ENCODE assay signal across 33 mouse cellular contexts in genomic region chr3:102724798-102725459, GRCm38 (mm10). TPM values are rescaled to one million over a fixed set of nuclear protein-coding genes. Genes with fewer than 3 reads are reported as not detected.
DNase-seq lines count a peak whose midpoint lies in the region; ATAC-seq and TF ChIP-seq lines count a peak whose summit lies in the region.
"Had no signal": no experiment of that assay in that cellular context is flagged by ENCODE, and none has a peak within 500 bp of the region (broad histone marks: within the 10 kb centered on the region; RNA-seq: fewer than 3 reads in every experiment).

No protein-coding gene starts in this region.

- no peaks in the 10 kb centered on the region for H3K27me3 ChIP-seq in heart, embryonic 15.5 days
- H3K27me3 ChIP-seq in cerebellum, adult 2 months (ENCODE audit: control insufficient read depth, insufficient read depth, low read length), result no peaks in the 10 kb centered on the region
- H3K27me3 ChIP-seq: embryonic facial prominence, embryonic 13.5 days; forebrain, embryonic 15.5 days; hindbrain, embryonic 13.5 days; limb, embryonic 15.5 days; liver, embryonic 13.5 days; midbrain, embryonic 15.5 days; neural tube, embryonic 15.5 days had no signal

- no peaks in the 10 kb centered on the region for H3K9me3 ChIP-seq in heart, embryonic 15.5 days (replicated peaks)
- H3K9me3 ChIP-seq: embryonic facial prominence, embryonic 13.5 days; forebrain, embryonic 10.5 days; forebrain, embryonic 15.5 days; hindbrain, embryonic 13.5 days; limb, embryonic 10.5 days; limb, embryonic 15.5 days; liver, embryonic 13.5 days; midbrain, embryonic 15.5 days; neural tube, embryonic 15.5 days had no signal

- no peak for TF ChIP-seq CTCF in cerebellum, adult 2 months (IDR thresholded peaks at IDR 0.05; ENCODE audit: borderline replicate concordance, insufficient read depth, low read depth, low read length)

- ATAC-seq in heart, embryonic 15.5 days (replicated peaks; ENCODE audit: insufficient number of reproducible peaks, insufficient read depth, low FRiP score, low read depth), result no peak
- 0 out of 2 replicates have a peak, but pooled peaks have one; percentile 39 for ATAC-seq in megakaryocyte-erythroid progenitor cell, adult 5-6 weeks (replicated peaks; ENCODE audit: low FRiP score, low TSS enrichment, poor library complexity, severe bottlenecking)
- no peak for ATAC-seq in inflammation-experienced regulatory T-cells, adult 6 months
- ATAC-seq: forebrain, embryonic 15.5 days had no signal

- peaks cover 13% of the 10 kb centered on the region for H3K4me1 ChIP-seq in heart, embryonic 15.5 days (replicated peaks)
- no peaks in the 10 kb centered on the region for H3K4me1 ChIP-seq in cerebellum, adult 2 months (ENCODE audit: control insufficient read depth, insufficient read depth, low read length)
- H3K4me1 ChIP-seq: forebrain, embryonic 10.5 days; forebrain, embryonic 15.5 days had no signal

- no peak for TF ChIP-seq POLR2A in cerebellum, adult 2 months (IDR thresholded peaks at IDR 0.05; ENCODE audit: borderline replicate concordance, insufficient read depth, low read length)

- no peak overlapping the region for H3K4me2 ChIP-seq in heart, embryonic 15.5 days
- H3K4me2 ChIP-seq: embryonic facial prominence, embryonic 13.5 days; forebrain, embryonic 15.5 days; hindbrain, embryonic 13.5 days; midbrain, embryonic 15.5 days had no signal

- no peak overlapping the region for H3K4me3 ChIP-seq in heart, embryonic 15.5 days
- no peak overlapping the region for H3K4me3 ChIP-seq in cerebellum, adult 2 months (replicated peaks; ENCODE audit: insufficient read depth, low read depth, low read length)
- H3K4me3 ChIP-seq: embryonic facial prominence, embryonic 13.5 days; forebrain, embryonic 10.5 days; forebrain, embryonic 15.5 days; hindbrain, embryonic 13.5 days; limb, embryonic 10.5 days; limb, embryonic 15.5 days; midbrain, embryonic 15.5 days; neural tube, embryonic 15.5 days had no signal

- no peaks in the 10 kb centered on the region for H3K36me3 ChIP-seq in heart, embryonic 15.5 days
- H3K36me3 ChIP-seq: embryonic facial prominence, embryonic 13.5 days; forebrain, embryonic 10.5 days; forebrain, embryonic 15.5 days; hindbrain, embryonic 13.5 days; limb, embryonic 10.5 days; limb, embryonic 15.5 days; liver, embryonic 13.5 days; midbrain, embryonic 15.5 days; neural tube, embryonic 15.5 days had no signal

- H3K9ac ChIP-seq in heart, embryonic 15.5 days, result no peak overlapping the region
- H3K9ac ChIP-seq: embryonic facial prominence, embryonic 13.5 days; forebrain, embryonic 15.5 days; hindbrain, embryonic 13.5 days; limb, embryonic 15.5 days; liver, embryonic 13.5 days; midbrain, embryonic 15.5 days; neural tube, embryonic 15.5 days had no signal

- DNase-seq in heart, adult 8-10 months (ENCODE audit: low spot score), result no peak
- peak; percentile 45 for DNase-seq in thymus, postnatal 25 days
- DNase-seq in thymus, postnatal 0 days (ENCODE audit: low spot score), result no peak
- no peak for DNase-seq in cerebellum, adult 2 months
- DNase-seq: cerebellum, adult 9-10 months; gastrocnemius, postnatal 36 days; heart, adult 2 months; heart, postnatal 4 days; kidney, adult 11 months; kidney, postnatal 14 days; layer of hippocampus, adult 9-11 months; liver, embryonic 13.5 days; lung, adult 18-20 months; lung, postnatal 4 days; right cerebral cortex, postnatal 14 days; spleen, adult 18-20 months had no signal

- WGBS in heart, embryonic 15.5 days, result 68% methylated on average over 7 of the region's 7 CpGs
- WGBS in cerebellum, adult 2 months, result 74% methylated on average over 7 of the region's 7 CpGs

- H3K27ac ChIP-seq in heart, embryonic 15.5 days, result peak overlapping the region; percentile 5; the same call in 1 of the 2 replicates
- no peak overlapping the region for H3K27ac ChIP-seq in cerebellum, adult 2 months (ENCODE audit: insufficient read depth, low read length)
- H3K27ac ChIP-seq: forebrain, embryonic 10.5 days; forebrain, embryonic 15.5 days; hindbrain, embryonic 13.5 days; limb, embryonic 10.5 days; liver, embryonic 13.5 days; neural tube, embryonic 15.5 days had no signal

RNA-seq across cellular contexts. Expression of gene Tspan2, which starts 9.4 kb away (rescaled TPM):
- polyA plus RNA-seq in heart, embryonic 15.5 days (2015; fragmentation: Nextera tagmentation; extraction: Ambion mirVana), result 22.5 and 23.1 TPM in 2 replicates
- 10 to 100 TPM in 2 of 4 experiments, 1 to 10 TPM in 2; 5.3 to 10.6 (median 10.3) TPM for total RNA-seq in heart, adult 8-10 months (2022)
- 11.3 and 12.4 TPM in 2 replicates for polyA plus RNA-seq in thymus, postnatal 0 days (2015; fragmentation: Nextera tagmentation; extraction: Ambion mirVana)
- total RNA-seq in megakaryocyte-erythroid progenitor cell, adult 5-6 weeks (2014; fragmentation: Nextera tagmentation), result 1.3 and 1.6 TPM in 2 replicates
- 1.0 TPM in 1 of 2 replicates, not detected in the other for total RNA-seq in megakaryocyte-erythroid progenitor cell, adult 5-6 weeks (2017)
- 106 and 110 TPM in 2 replicates for polyA plus RNA-seq in cerebellum, adult 2 months (2012; rRNA removed)
- 1 to 10 TPM in 2 of 3 experiments, under 1 TPM in 1; 0.84 to 3.6 (median 1.5) TPM for polyA plus RNA-seq in inflammation-experienced regulatory T-cells, adult 6 months (2017; shearing (Covaris generic))

RNA-seq across cellular contexts. Expression of gene Tshb, which starts 57.6 kb away (rescaled TPM):
- polyA plus RNA-seq in heart, embryonic 15.5 days (2015; fragmentation: Nextera tagmentation; extraction: Ambion mirVana), result 0.08 TPM in 1 of 2 replicates, not detected in the other
- total RNA-seq in heart, adult 8-10 months (2022), result not detected
- polyA plus RNA-seq in thymus, postnatal 0 days (2015; fragmentation: Nextera tagmentation; extraction: Ambion mirVana), result 0.46 and 0.55 TPM in 2 replicates
- total RNA-seq in megakaryocyte-erythroid progenitor cell, adult 5-6 weeks (2014; fragmentation: Nextera tagmentation), result not detected in 2 replicates
- total RNA-seq in megakaryocyte-erythroid progenitor cell, adult 5-6 weeks (2017), result not detected in 2 replicates
- 1.1 and 2.4 TPM in 2 replicates for polyA plus RNA-seq in cerebellum, adult 2 months (2012; rRNA removed)
- under 1 TPM in 1 of 3 experiments, not detected in 2; 0.54 TPM for polyA plus RNA-seq in inflammation-experienced regulatory T-cells, adult 6 months (2017; shearing (Covaris generic))
- total RNA-seq: adrenal gland, adult 18-20 months; adrenal gland, postnatal 4 days; gastrocnemius, adult 18-20 months; gastrocnemius, postnatal 36 days; heart, adult 2 months; heart, postnatal 4 days; left cerebral cortex, postnatal 10 days had no signal
- polyA plus RNA-seq: heart, adult 2 months; heart, postnatal 0 days; kidney, embryonic 14.5 days had no signal
